Mouse (Mus musculus) olfactory bulb, adult 2 months (tissue): Measurements from ENCODE around the gene Lsmem1. TPM values are rescaled to one million over a fixed set of nuclear protein-coding genes. Genes with fewer than 3 reads are reported as not detected.

Experiments
- H3K27ac ChIP-seq: fragments of 200-500 bp; 2 replicates; pipeline ENCODE4 v1.5.1; 2012; ENCODE audit warnings: low read depth, low read length; ENCODE audit not compliant: insufficient read depth
- H3K4me1 ChIP-seq: fragments of 200-500 bp; 2 replicates; pipeline ENCODE4 v1.6.1; 2012; ENCODE audit warnings: low read length; ENCODE audit not compliant: control insufficient read depth, insufficient read depth
- H3K4me3 ChIP-seq: fragments of 200-500 bp; 2 replicates; pipeline ENCODE4 v1.5.1; 2012; ENCODE audit warnings: mild to moderate bottlenecking, low read depth, low read length, moderate library complexity; ENCODE audit not compliant: insufficient read depth
- CTCF ChIP-seq: fragments of 200-500 bp; IDR thresholded peaks from 2 replicates; pipeline ENCODE4 v1.5.1; 2012; ENCODE audit warnings: low read depth, mild to moderate bottlenecking, low read length, moderate library complexity; ENCODE audit not compliant: insufficient read depth
- POLR2A ChIP-seq: fragments of 200-500 bp; IDR thresholded peaks from 2 replicates; pipeline ENCODE4 v1.6.1; 2012; ENCODE audit warnings: mild to moderate bottlenecking, low read depth, low read length, moderate library complexity; ENCODE audit not compliant: insufficient read depth
- WGBS: fragments of 180-500 bp; shearing (Covaris S2); methylation state at CpG from one replicate; pipeline ENCODE4 v1.1.7; 2018; 5-methylcytosine and 5-hydroxymethylcytosine counted together
- polyA plus RNA-seq: library from polyadenylated mRNA; stranded (reverse); fragments of >200 nt; gene quantifications from 2 replicates; pipeline ENCODE4 v1.2.4, GENCODE M21; 2012; ENCODE audit warnings: low replicate concordance; ENCODE audit not compliant: missing spikeins, insufficient read depth, insufficient read length

The Lsmem1 gene
- polyA plus RNA-seq, 1 experiment: not detected

- H3K4me1 ChIP-seq: peaks cover 2% of the 10 kb centered on the region; the same call in 1 of the 2 replicates
- H3K27ac ChIP-seq: no peak overlapping the region
- 84% methylated on average over 2 of the region's 2 CpGs for WGBS
- H3K4me3 ChIP-seq: no peak overlapping the region
- no peak for TF ChIP-seq CTCF
- TF ChIP-seq POLR2A: no peak
Observed at GRCm38 (mm10) chr12:40217776-40218175, 18.5 kb upstream of the Lsmem1 start.

GRCm38 (mm10) chr12:40214888-40215876, 15.9 kb upstream of the Lsmem1 start:
- Histone ChIP-seq H3K4me1 (peaks cover under 1% of the 10 kb centered on the region; the same call in 1 of the 2 replicates), H3K27ac (no peak overlapping the region), H3K4me3 (no peak overlapping the region)
- TF ChIP-seq CTCF (no peak), POLR2A (no peak)
- WGBS: 89% methylated on average over 15 of the region's 15 CpGs

- H3K4me3 ChIP-seq: no peak overlapping the region
Observed at GRCm38 (mm10) chr12:40209049-40209448, 9.8 kb upstream of the Lsmem1 start.

GRCm38 (mm10) chr12:40207909-40208308, 8.6 kb upstream of the Lsmem1 start:
- no peaks in the 10 kb centered on the region for H3K4me1 ChIP-seq
- H3K4me3 ChIP-seq: no peak overlapping the region
- no peak for TF ChIP-seq CTCF
- no peak for TF ChIP-seq POLR2A
- 88% methylated on average over 4 of the region's 4 CpGs for WGBS
- no peak overlapping the region for H3K27ac ChIP-seq

More at GRCm38 (mm10) chr12:40209049-40209448, 9.8 kb upstream of the Lsmem1 start:
- Histone ChIP-seq H3K4me1 (no peaks in the 10 kb centered on the region), H3K27ac (no peak overlapping the region)
- TF ChIP-seq POLR2A: no peak
- TF ChIP-seq CTCF: no peak
- 75% methylated on average over 3 of the region's 3 CpGs for WGBS

- Histone ChIP-seq H3K4me3 (no peak overlapping the region), H3K27ac (no peak overlapping the region), H3K4me1 (no peaks in the 10 kb centered on the region)
- TF ChIP-seq POLR2A: no peak
- TF ChIP-seq CTCF: no peak
- WGBS: 85% methylated on average over 7 of the region's 7 CpGs
Observed at GRCm38 (mm10) chr12:40202161-40203035, 3.1 kb upstream of the Lsmem1 start.

- TF ChIP-seq CTCF (no peak), POLR2A (no peak)
- 85% methylated on average over 6 of the region's 6 CpGs for WGBS
- no peak overlapping the region for H3K27ac ChIP-seq
Observed at GRCm38 (mm10) chr12:40200484-40201235, 1.4 kb upstream of the Lsmem1 start.

GRCm38 (mm10) chr12:40199795-40200402, 609 bp upstream of the Lsmem1 start:
- no peak for TF ChIP-seq POLR2A
- TF ChIP-seq CTCF: peak; percentile 51; the same call in 1 of the 2 replicates
- H3K4me1 ChIP-seq: no peaks in the 10 kb centered on the region
- H3K27ac ChIP-seq: no peak overlapping the region
- 33% methylated on average over 7 of the region's 7 CpGs for WGBS
- no peak overlapping the region for H3K4me3 ChIP-seq

More at GRCm38 (mm10) chr12:40200484-40201235, 1.4 kb upstream of the Lsmem1 start:
- H3K4me3 ChIP-seq: no peak overlapping the region
- no peaks in the 10 kb centered on the region for H3K4me1 ChIP-seq

- Histone ChIP-seq H3K4me1 (no peaks in the 10 kb centered on the region), H3K4me3 (no peak overlapping the region), H3K27ac (no peak overlapping the region)
- TF ChIP-seq CTCF (no peak), POLR2A (no peak)
- 76% methylated on average over 9 of the region's 9 CpGs for WGBS
Observed at GRCm38 (mm10) chr12:40198427-40198826, 863 bp downstream of the Lsmem1 start.
